Mouse (Mus musculus): ENCODE results near the gene Apeh. TPM values are rescaled to one million over a fixed set of nuclear protein-coding genes. Genes with fewer than 3 reads are reported as not detected.

Apeh gene
- total and polyA plus RNA-seq, 3 experiments, result 69.0 to 76.1 TPM; not detected in 1

- no peak for TF ChIP-seq MAFK (IDR thresholded peaks at IDR 0.05; ENCODE audit: borderline replicate concordance, low read depth, low read length)
- peak; percentile 54 to 76; a peak in 2 of 4 replicates for TF ChIP-seq POLR2A (IDR thresholded peaks at IDR 0.05; ENCODE audit: control insufficient read depth in 1 of 2, insufficient read depth in 1 of 2, low read depth in 1 of 2, low read length in 2 of 2, poor library complexity in 1 of 2)
These were observed 45.4 kb downstream of the Apeh start, which contains the start of gene Gmppb (continued) for GRCm38 (mm10) chr9:108049016-108049455.

- H3K4me3 ChIP-seq (ENCODE audit: control insufficient read depth in 1 of 2, insufficient read depth in 1 of 2, low read depth in 2 of 2, low read length in 2 of 2), result peak overlapping the region; percentile 66 to 68
- TF ChIP-seq RAD21 (IDR thresholded peaks at IDR 0.05; ENCODE audit: low read depth, low read length) (no peak), ETS1 (IDR thresholded peaks at IDR 0.05; ENCODE audit: low read depth, low read length) (no peak), MYB (IDR thresholded peaks at IDR 0.05; ENCODE audit: low read depth, low read length) (no peak), EP300 (IDR thresholded peaks at IDR 0.05; ENCODE audit: low read depth in 1 of 2, low read length in 2 of 2) (no peak), MYC (IDR thresholded peaks at IDR 0.05; ENCODE audit: low read depth, low read length) (0 out of 2 replicates have a peak, but pooled peaks have one; percentile 12)
- peaks cover 2 to 17% of the 10 kb centered on the region in 2 experiments for H3K4me1 ChIP-seq (ENCODE audit: control insufficient read depth in 1 of 2, insufficient read depth in 2 of 2, low read length in 2 of 2)
- H3K9me3 ChIP-seq (replicated peaks; ENCODE audit: insufficient read depth, low read length), result no peaks in the 10 kb centered on the region
- no peaks in the 10 kb centered on the region for H3K27me3 ChIP-seq (ENCODE audit: control insufficient read depth in 1 of 2, insufficient read depth in 2 of 2, low read length in 2 of 2)
- H3K9ac ChIP-seq (ENCODE audit: control insufficient read depth, low read depth, low read length, poor library complexity, severe bottlenecking), result peak overlapping the region; percentile 78
- H3K79me2 ChIP-seq (ENCODE audit: control insufficient read depth, insufficient read depth, low read length, poor library complexity), result peaks cover 10% of the 10 kb centered on the region
- peak overlapping the region; percentile 81 for H3K27ac ChIP-seq (ENCODE audit: control insufficient read depth, low read depth, low read length)
- peaks cover 0 to 6% of the 10 kb centered on the region in 2 experiments; a peak in 3 of 4 replicates for H3K36me3 ChIP-seq (ENCODE audit: control insufficient read depth in 1 of 2, insufficient read depth in 2 of 2, low read length in 2 of 2)
- no peak for DNase-seq (ENCODE audit: low read depth, low spot score)
These were observed 45.8 kb downstream of the Apeh start for GRCm38 (mm10) chr9:108048566-108048955.

- TF ChIP-seq POLR2AphosphoS2 (IDR thresholded peaks at IDR 0.05; ENCODE audit: low read length) (no peak), TCF12 (IDR thresholded peaks at IDR 0.05; ENCODE audit: low read depth, low read length) (0 out of 2 replicates have a peak, but pooled peaks have one; percentile 30), ZMIZ1 (IDR thresholded peaks at IDR 0.05; ENCODE audit: low read depth, low read length) (0 out of 2 replicates have a peak, but pooled peaks have one; percentile 2), GATA1 (IDR thresholded peaks at IDR 0.05; ENCODE audit: low read depth, low read length) (peak; percentile 81), RCOR1 (IDR thresholded peaks at IDR 0.05; ENCODE audit: low read depth, low read length) (peak; percentile 51; the same call in 1 of the 2 replicates), CTCF (IDR thresholded peaks at IDR 0.05 in 2 of 3, conservative IDR thresholded peaks at IDR 0.05 in 1 of 3; ENCODE audit: control insufficient read depth in 1 of 3, insufficient read depth in 1 of 3, low read depth in 2 of 3, low read length in 3 of 3, poor library complexity in 1 of 3, severe bottlenecking in 1 of 3) (peak in 2 of 3 experiments; percentile 4 to 5; a peak in 1 of 6 replicates), ZKSCAN1 (IDR thresholded peaks at IDR 0.05; ENCODE audit: low read depth, low read length) (no peak), HCFC1 (IDR thresholded peaks at IDR 0.05; ENCODE audit: low read depth, low read length) (no peak), USF1 (IDR thresholded peaks at IDR 0.05; ENCODE audit: low read depth, low read length) (peak; percentile 40; the same call in 1 of the 2 replicates), POLR2A (IDR thresholded peaks at IDR 0.05; ENCODE audit: control insufficient read depth in 1 of 2, insufficient read depth in 1 of 2, low read depth in 1 of 2, low read length in 2 of 2, poor library complexity in 1 of 2) (peak in 1 of 2 experiments; percentile 28; a peak in 1 of 4 replicates), MAFK (IDR thresholded peaks at IDR 0.05; ENCODE audit: borderline replicate concordance, low read depth, low read length) (no peak), MEF2A (IDR thresholded peaks at IDR 0.05; ENCODE audit: extremely low read depth, insufficient replicate concordance, low read depth, low read length, poor library complexity, severe bottlenecking) (0 out of 2 replicates have a peak, but pooled peaks have one; percentile 1), MYC (IDR thresholded peaks at IDR 0.05; ENCODE audit: low read depth, low read length) (0 out of 2 replicates have a peak, but pooled peaks have one; percentile 54), MXI1 (IDR thresholded peaks at IDR 0.05; ENCODE audit: low read depth, low read length) (peak; percentile 55), UBTF (IDR thresholded peaks at IDR 0.05; ENCODE audit: borderline replicate concordance, insufficient read depth, low read depth, low read length) (no peak), EP300 (IDR thresholded peaks at IDR 0.05; ENCODE audit: low read depth in 1 of 2, low read length in 2 of 2) (peak; percentile 41 to 46; a peak in 2 of 4 replicates)
- no peaks in the 10 kb centered on the region for H3K9me3 ChIP-seq (replicated peaks; ENCODE audit: insufficient read depth, low read length)
- DNase-seq (ENCODE audit: low read depth, low spot score), result peak; percentile 69
- peak overlapping the region; percentile 66 to 68 for H3K4me3 ChIP-seq (ENCODE audit: control insufficient read depth in 1 of 2, insufficient read depth in 1 of 2, low read depth in 2 of 2, low read length in 2 of 2)
- H3K27ac ChIP-seq (ENCODE audit: control insufficient read depth, low read depth, low read length), result peak overlapping the region; percentile 81
- peaks cover 2 to 14% of the 10 kb centered on the region in 2 experiments for H3K4me1 ChIP-seq (ENCODE audit: control insufficient read depth in 1 of 2, insufficient read depth in 2 of 2, low read length in 2 of 2)
- H3K9ac ChIP-seq (ENCODE audit: control insufficient read depth, low read depth, low read length, poor library complexity, severe bottlenecking), result peak overlapping the region; percentile 78
- no peaks in the 10 kb centered on the region for H3K27me3 ChIP-seq (ENCODE audit: control insufficient read depth in 1 of 2, insufficient read depth in 2 of 2, low read length in 2 of 2)
- peaks cover under 1 to 6% of the 10 kb centered on the region in 2 experiments for H3K36me3 ChIP-seq (ENCODE audit: control insufficient read depth in 1 of 2, insufficient read depth in 2 of 2, low read length in 2 of 2)
- peaks cover 10% of the 10 kb centered on the region for H3K79me2 ChIP-seq (ENCODE audit: control insufficient read depth, insufficient read depth, low read length, poor library complexity)
These were observed 46.5 kb downstream of the Apeh start for GRCm38 (mm10) chr9:108047601-108048565.
